Mouse (Mus musculus): ENCODE results near the gene Vmo1. TPM values are rescaled to one million over a fixed set of nuclear protein-coding genes. Genes with fewer than 3 reads are reported as not detected.

Gene Vmo1
- not detected in 2 replicates for polyA plus RNA-seq (2016; fragmentation: Nextera tagmentation; extraction: Ambion mirVana)

GRCm38 (mm10) chr11:70514288-70514687 is at the start of gene Vmo1:
Vmo1 (minus strand) TSS chr11:70514616.
- no peaks in the 10 kb centered on the region for H3K9me3 ChIP-seq
- H3K27ac ChIP-seq: no peak within 1 kb of the TSS
- H3K9ac ChIP-seq: no peak within 1 kb of the TSS
- H3K4me1 ChIP-seq: peaks cover 7% of the 10 kb centered on the region; the same call in 1 of the 2 replicates
- WGBS: 87% methylated on average over 7 of the region's 7 CpGs
- no peaks in the 10 kb centered on the region for H3K36me3 ChIP-seq
- no peak within 1 kb of the TSS for H3K4me3 ChIP-seq
- H3K27me3 ChIP-seq (replicated peaks): peaks cover 1% of the 10 kb centered on the region; the same call in 1 of the 2 replicates
- H3K4me2 ChIP-seq (replicated peaks): no peak within 1 kb of the TSS
- ATAC-seq (ENCODE audit: low FRiP score, low read depth): no peak

- Histone ChIP-seq H3K36me3 (0 out of 2 replicates have a peak, but pooled peaks cover 6% of the 10 kb centered on the region), H3K27ac (no peak overlapping the region), H3K4me3 (peak overlapping the region; percentile 83), H3K9me3 (no peaks in the 10 kb centered on the region), H3K9ac (peak overlapping the region; percentile 80), H3K27me3 (replicated peaks) (no peaks in the 10 kb centered on the region), H3K4me1 (peaks cover 38% of the 10 kb centered on the region), H3K4me2 (replicated peaks) (peak overlapping the region; percentile 97)
- no peak; the same call in 1 of the 2 replicates for ATAC-seq (ENCODE audit: low FRiP score, low read depth)
- WGBS: 2% methylated on average over 25 of the region's 25 CpGs
These were observed 49.3 kb upstream of the Vmo1 start for GRCm38 (mm10) chr11:70563470-70564275.

- Histone ChIP-seq H3K27me3 (replicated peaks) (no peaks in the 10 kb centered on the region), H3K9ac (peak overlapping the region; percentile 80), H3K27ac (0 out of 2 replicates have a peak overlapping the region, but pooled peaks have one; percentile 13), H3K36me3 (0 out of 2 replicates have a peak, but pooled peaks cover 2% of the 10 kb centered on the region), H3K9me3 (no peaks in the 10 kb centered on the region), H3K4me2 (replicated peaks) (peak overlapping the region; percentile 97), H3K4me3 (peak overlapping the region; percentile 83), H3K4me1 (peaks cover 38% of the 10 kb centered on the region)
- ATAC-seq (ENCODE audit: low FRiP score, low read depth): no peak; the same call in 1 of the 2 replicates
- 0% methylated on average over 31 of the region's 31 CpGs for WGBS
These were observed 48.6 kb upstream of the Vmo1 start for GRCm38 (mm10) chr11:70562995-70563469.

GRCm38 (mm10) chr11:70562287-70562994 is 48.0 kb upstream of the Vmo1 start, which contains the start of gene Mink1:
Mink1 (plus strand) TSS chr11:70562881.
- Histone ChIP-seq H3K9ac (peak within 1 kb of the TSS; percentile 80), H3K27ac (peak within 1 kb of the TSS; percentile 13; the same call in 1 of the 2 replicates), H3K4me3 (peak within 1 kb of the TSS; percentile 83), H3K4me2 (replicated peaks) (peak within 1 kb of the TSS; percentile 97), H3K27me3 (replicated peaks) (no peaks in the 10 kb centered on the region), H3K4me1 (peaks cover 38% of the 10 kb centered on the region), H3K9me3 (no peaks in the 10 kb centered on the region), H3K36me3 (no peaks in the 10 kb centered on the region)
- peak; percentile 89 for ATAC-seq (ENCODE audit: low FRiP score, low read depth)
- WGBS: under 1% methylated on average over 54 of the region's 57 CpGs

GRCm38 (mm10) chr11:70561937-70562286 is 47.5 kb upstream of the Vmo1 start:
- ATAC-seq (ENCODE audit: low FRiP score, low read depth): peak; percentile 18; the same call in 1 of the 2 replicates
- peak overlapping the region; percentile 97 for H3K4me2 ChIP-seq (replicated peaks)
- 0 out of 2 replicates have a peak overlapping the region, but pooled peaks have one; percentile 6 for H3K27ac ChIP-seq
- H3K27me3 ChIP-seq (replicated peaks): no peaks in the 10 kb centered on the region
- peaks cover 35% of the 10 kb centered on the region for H3K4me1 ChIP-seq
- H3K9ac ChIP-seq: peak overlapping the region; percentile 80; the same call in 1 of the 2 replicates
- 3% methylated on average over 2 of the region's 2 CpGs for WGBS
- no peaks in the 10 kb centered on the region for H3K9me3 ChIP-seq
- H3K36me3 ChIP-seq: no peaks in the 10 kb centered on the region
- peak overlapping the region; percentile 83 for H3K4me3 ChIP-seq

GRCm38 (mm10) chr11:70557545-70557944 is 43.1 kb upstream of the Vmo1 start:
- Histone ChIP-seq H3K36me3 (no peaks in the 10 kb centered on the region), H3K27ac (no peak overlapping the region), H3K9me3 (no peaks in the 10 kb centered on the region), H3K4me3 (no peak overlapping the region), H3K9ac (no peak overlapping the region), H3K27me3 (replicated peaks) (no peaks in the 10 kb centered on the region), H3K4me2 (replicated peaks) (no peak overlapping the region), H3K4me1 (peaks cover 11% of the 10 kb centered on the region; the same call in 1 of the 2 replicates)
- WGBS: 93% methylated on average over 9 of the region's 9 CpGs
- no peak for ATAC-seq (ENCODE audit: low FRiP score, low read depth)

- 28% methylated on average over 7 of the region's 7 CpGs for WGBS
- Histone ChIP-seq H3K4me1 (peaks cover 6% of the 10 kb centered on the region; the same call in 1 of the 2 replicates), H3K27me3 (replicated peaks) (no peaks in the 10 kb centered on the region), H3K9ac (no peak overlapping the region), H3K9me3 (no peaks in the 10 kb centered on the region), H3K36me3 (no peaks in the 10 kb centered on the region), H3K27ac (no peak overlapping the region), H3K4me2 (replicated peaks) (no peak overlapping the region), H3K4me3 (no peak overlapping the region)
- ATAC-seq (ENCODE audit: low FRiP score, low read depth): no peak
These were observed 39.5 kb upstream of the Vmo1 start for GRCm38 (mm10) chr11:70553940-70554339.

GRCm38 (mm10) chr11:70551526-70551925 is 37.1 kb upstream of the Vmo1 start:
- WGBS: 83% methylated on average over 8 of the region's 8 CpGs
- no peaks in the 10 kb centered on the region for H3K27me3 ChIP-seq (replicated peaks)
- ATAC-seq (ENCODE audit: low FRiP score, low read depth): no peak

GRCm38 (mm10) chr11:70544496-70544895 is 30.1 kb upstream of the Vmo1 start:
- ATAC-seq (ENCODE audit: low FRiP score, low read depth): no peak
- Histone ChIP-seq H3K27me3 (replicated peaks) (peaks cover 23% of the 10 kb centered on the region), H3K27ac (no peak overlapping the region), H3K9me3 (no peaks in the 10 kb centered on the region), H3K9ac (no peak overlapping the region), H3K36me3 (no peaks in the 10 kb centered on the region), H3K4me2 (replicated peaks) (no peak overlapping the region), H3K4me3 (no peak overlapping the region), H3K4me1 (peaks cover 10% of the 10 kb centered on the region)
- 77% methylated on average over 7 of the region's 7 CpGs for WGBS

More at GRCm38 (mm10) chr11:70551526-70551925, 37.1 kb upstream of the Vmo1 start:
- Histone ChIP-seq H3K27ac (no peak overlapping the region), H3K9me3 (no peaks in the 10 kb centered on the region), H3K36me3 (no peaks in the 10 kb centered on the region), H3K9ac (no peak overlapping the region), H3K4me1 (peaks cover 6% of the 10 kb centered on the region; the same call in 1 of the 2 replicates), H3K4me3 (no peak overlapping the region), H3K4me2 (replicated peaks) (no peak overlapping the region)

- ATAC-seq (ENCODE audit: low FRiP score, low read depth): no peak
- H3K4me2 ChIP-seq (replicated peaks): no peak overlapping the region
These were observed 27.0 kb upstream of the Vmo1 start for GRCm38 (mm10) chr11:70541415-70541814.

GRCm38 (mm10) chr11:70540928-70541327 is 26.5 kb upstream of the Vmo1 start:
- no peak overlapping the region for H3K27ac ChIP-seq
- no peaks in the 10 kb centered on the region for H3K9me3 ChIP-seq
- peaks cover 23% of the 10 kb centered on the region for H3K27me3 ChIP-seq (replicated peaks)
- no peak overlapping the region for H3K4me3 ChIP-seq
- peak overlapping the region; percentile 91 for H3K4me2 ChIP-seq (replicated peaks)
- H3K9ac ChIP-seq: no peak overlapping the region
- H3K36me3 ChIP-seq: no peaks in the 10 kb centered on the region
- no peak for ATAC-seq (ENCODE audit: low FRiP score, low read depth)
- H3K4me1 ChIP-seq: peaks cover 10% of the 10 kb centered on the region
- WGBS: 86% methylated on average over 7 of the region's 7 CpGs

More at GRCm38 (mm10) chr11:70541415-70541814, 27.0 kb upstream of the Vmo1 start:
- WGBS: 72% methylated on average over 5 of the region's 5 CpGs
- Histone ChIP-seq H3K4me1 (peaks cover 10% of the 10 kb centered on the region), H3K36me3 (no peaks in the 10 kb centered on the region), H3K27me3 (replicated peaks) (peaks cover 23% of the 10 kb centered on the region), H3K9me3 (no peaks in the 10 kb centered on the region), H3K4me3 (no peak overlapping the region), H3K27ac (no peak overlapping the region), H3K9ac (no peak overlapping the region)

Data from neural tube, embryonic 12.5 days (tissue).